Mouse (Mus musculus): Measurements from ENCODE around the gene Thumpd3. TPM values are rescaled to one million over a fixed set of nuclear protein-coding genes. Genes with fewer than 3 reads are reported as not detected.

The Thumpd3 gene
- polyA plus RNA-seq, 1 experiment from 2014 or later: 43.7 TPM

Other genes with a start within 250 kb of the Thumpd3 start
- gene Srgap3, start 99.0 kb upstream of the Thumpd3 start, polyA plus RNA-seq (2015; fragmentation: Nextera tagmentation; extraction: Ambion mirVana): 2.2 and 3.3 TPM in 2 replicates
- 72.1 and 75.6 TPM in 2 replicates for gene Setd5, start 31.1 kb downstream of the Thumpd3 start, polyA plus RNA-seq (2015; fragmentation: Nextera tagmentation; extraction: Ambion mirVana)
- gene Lhfpl4, start 149.2 kb downstream of the Thumpd3 start, polyA plus RNA-seq (2015; fragmentation: Nextera tagmentation; extraction: Ambion mirVana): 0.54 and 0.89 TPM in 2 replicates
- 35.4 and 36.5 TPM in 2 replicates for gene Mtmr14, start 191.6 kb downstream of the Thumpd3 start, polyA plus RNA-seq (2015; fragmentation: Nextera tagmentation; extraction: Ambion mirVana)
- 0.10 TPM in 1 of 2 replicates, not detected in the other for gene Cpne9, start 236.1 kb downstream of the Thumpd3 start, polyA plus RNA-seq (2015; fragmentation: Nextera tagmentation; extraction: Ambion mirVana)